Mouse (Mus musculus) T-helper 1 cell (primary cell): ENCODE data around the gene Gm45717.
"Not testable (repeated sequence)": the region's sequence is repeated elsewhere in the genome, so short reads cannot be mapped to it uniquely, and the experiment has no call there.

ENCODE experiments used
- in situ Hi-C: fragments of 300-600 bp; cut with MboI, MseI; formaldehyde crosslinking; loops from one replicate; pipeline ENCODE4 v1.15.1; 2025; ENCODE audit warnings: high pct_unique_total_duplicates

Gene Gm45717

DNA sequence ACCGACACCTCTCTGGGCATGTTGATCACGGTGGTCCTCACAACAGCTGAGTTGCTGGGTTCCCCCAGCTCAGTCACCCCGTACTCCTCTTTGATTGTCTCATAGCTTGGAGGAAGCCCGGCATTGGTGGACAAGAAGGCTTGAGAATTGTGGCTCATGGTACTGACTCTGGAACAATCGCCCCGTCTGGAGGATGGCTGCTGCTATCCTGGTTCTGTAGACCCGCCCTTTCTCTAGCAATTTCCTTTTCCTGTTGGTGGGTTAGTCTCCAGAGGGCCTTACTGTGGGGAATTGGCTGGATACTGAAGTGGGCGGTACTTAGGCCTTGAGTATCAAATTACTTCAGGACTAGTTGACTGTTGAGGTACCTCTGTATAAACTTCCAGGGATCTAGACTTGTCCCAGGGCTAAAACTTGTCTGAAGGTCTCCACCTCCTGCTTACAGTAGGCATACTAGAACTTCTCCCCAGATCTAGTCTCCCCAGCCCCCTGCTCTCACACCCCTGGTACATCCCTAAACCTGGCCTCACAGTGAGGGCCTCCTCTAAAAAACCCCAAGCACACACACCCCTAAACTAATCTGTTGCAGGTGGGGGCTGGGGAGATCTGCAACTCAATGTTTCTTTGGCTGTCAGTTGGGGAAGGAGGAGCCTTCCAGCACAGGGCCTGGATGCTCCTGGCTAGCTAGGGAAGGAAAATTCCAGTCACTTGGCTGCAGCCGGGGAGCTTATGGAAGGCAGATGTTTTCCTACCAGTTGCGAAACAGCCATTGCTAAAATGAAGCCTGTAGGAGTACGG is at the start of gene Gm45717, which contains the start of gene Ifitm2:
TSS of gene Gm45717 (minus strand) at position 180 of the 798 bp plus-strand sequence.
TSS of gene Ifitm2 (minus strand) at position 230 of the 798 bp plus-strand sequence.
- in situ Hi-C loops, result loop anchor here (5.0 kb wide), 1 partner anchor 91 kb away; no protein-coding TSS in a partner anchor

DNA sequence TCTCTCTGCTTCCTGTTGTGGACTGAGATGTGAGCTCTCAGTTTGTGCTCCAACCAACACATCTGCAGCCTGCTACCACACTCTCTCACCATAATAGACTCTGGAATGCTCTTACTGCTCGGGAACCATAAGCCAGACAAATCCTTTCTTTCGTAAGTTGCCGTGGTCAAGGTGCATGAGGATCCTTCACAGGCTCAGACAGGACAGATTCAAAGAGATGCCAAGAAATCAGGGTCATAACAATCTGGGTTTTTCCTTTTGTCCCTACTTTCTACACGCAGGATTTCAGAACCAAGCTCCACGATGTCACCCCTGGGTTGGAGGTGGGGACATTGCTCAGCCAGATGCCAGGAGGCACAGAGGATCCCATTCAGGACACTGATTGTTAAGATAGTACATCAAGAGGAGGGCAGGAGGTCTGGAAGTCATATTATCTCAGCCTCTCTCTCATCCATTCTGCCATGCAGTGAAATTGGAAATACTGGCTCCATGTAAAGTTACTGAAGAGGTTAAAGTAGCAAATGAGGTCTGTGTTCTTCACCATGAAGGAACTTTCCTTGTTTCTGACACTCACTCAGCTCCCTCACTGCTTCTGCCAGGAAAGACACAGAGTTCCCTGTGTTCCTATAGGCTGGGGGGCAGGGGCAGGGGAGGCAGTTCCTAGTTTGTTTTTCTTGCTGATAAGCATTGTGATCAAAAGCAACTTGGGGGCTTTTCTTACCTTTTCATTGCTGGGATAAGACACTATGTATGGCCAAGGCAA is 47.7 kb upstream of the Gm45717 start:
- in situ Hi-C loops, result no loop called here

DNA sequence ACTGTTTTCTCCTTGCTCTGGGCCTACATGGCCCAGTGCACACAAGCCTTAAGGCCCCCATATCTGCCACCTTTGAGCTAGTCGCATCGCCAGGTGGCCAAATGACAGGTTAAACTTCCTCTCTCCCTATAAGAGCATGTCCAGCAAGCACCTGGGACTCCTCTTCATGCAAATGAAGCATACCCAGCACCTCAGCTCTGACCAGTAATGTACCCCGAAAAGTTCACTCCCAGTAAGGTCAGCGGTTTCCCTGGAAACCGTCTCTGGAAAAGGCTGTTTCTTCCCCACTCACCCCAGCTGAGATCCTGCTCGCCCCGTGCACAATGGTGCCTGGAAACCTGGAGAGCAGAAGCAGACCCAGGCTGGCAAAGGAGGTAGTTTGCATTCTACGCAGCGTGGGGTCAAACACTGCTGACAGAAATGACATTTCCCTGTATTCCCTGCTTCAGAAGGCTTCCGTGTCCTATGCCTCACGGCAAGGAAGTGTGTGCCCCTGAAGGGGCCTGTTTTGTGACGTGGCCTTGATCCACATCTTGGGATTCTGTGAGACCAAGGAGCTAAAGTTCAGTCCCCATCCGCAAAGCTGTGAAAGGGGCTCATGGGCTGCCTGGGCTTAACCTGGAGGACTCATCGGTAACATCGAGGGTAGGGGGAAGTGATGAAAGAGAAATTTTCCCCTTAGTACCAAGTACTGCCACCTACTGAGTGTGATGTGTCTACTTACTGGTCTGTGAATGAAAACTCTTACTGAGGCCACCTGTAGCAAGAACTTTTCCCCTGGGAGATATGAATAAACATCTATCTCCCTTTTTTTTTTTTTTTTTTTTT is 45.4 kb upstream of the Gm45717 start:
- in situ Hi-C loops, result no loop called here

- in situ Hi-C loops, result no loop called here
Observed at GRCm38 (mm10) chr7:140998853-140999700, 43.3 kb upstream of the Gm45717 start.

DNA sequence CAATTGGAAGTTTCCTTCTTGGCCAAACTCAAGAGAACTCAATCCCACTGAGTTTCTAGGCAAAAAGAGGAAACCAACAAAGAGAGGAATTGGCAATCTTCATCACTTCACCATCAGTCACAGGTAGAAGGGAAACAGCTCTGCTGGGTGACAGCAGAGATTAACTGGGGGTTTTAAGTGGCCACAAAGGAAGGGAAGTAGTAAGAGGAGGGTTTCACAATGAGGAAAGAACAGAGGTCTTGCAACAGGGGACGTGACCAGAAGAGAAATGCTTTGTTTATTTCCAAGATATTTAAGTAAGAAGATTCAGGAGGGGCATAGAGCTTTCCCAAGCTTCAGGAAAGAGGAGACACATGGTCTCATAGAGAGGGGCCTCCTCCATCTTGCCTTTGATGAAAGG is 42.1 kb upstream of the Gm45717 start:
- in situ Hi-C loops, result no loop called here

DNA sequence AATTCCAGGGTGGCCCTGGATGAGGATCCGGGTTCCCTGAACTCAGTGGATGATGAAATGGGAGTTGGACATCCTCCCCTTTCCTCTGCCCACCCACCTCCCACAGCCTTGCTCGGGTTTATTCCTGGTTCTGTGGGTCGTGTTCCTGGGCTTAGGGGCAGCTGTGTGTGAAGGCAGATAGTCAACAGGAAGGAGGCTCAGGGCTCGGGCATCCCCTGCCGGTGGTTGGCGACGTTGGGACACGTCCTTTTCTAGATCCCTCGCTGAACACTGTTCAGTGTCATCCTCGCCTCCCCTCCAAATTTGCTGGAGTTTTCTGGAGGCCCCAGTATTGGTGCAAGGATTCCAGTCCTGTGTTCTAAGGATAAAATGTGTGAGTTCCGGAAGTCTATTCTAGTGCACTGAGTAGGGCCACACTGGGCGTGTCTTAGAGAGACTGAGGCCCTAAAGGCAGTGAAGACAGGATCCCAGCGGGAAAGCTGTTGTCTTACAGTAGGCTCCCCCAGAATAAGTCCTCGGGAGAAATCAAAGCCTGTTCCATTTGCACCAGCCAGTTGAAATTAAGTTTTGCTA is 35.5 kb upstream of the Gm45717 start:
- in situ Hi-C loops, result no loop called here

DNA sequence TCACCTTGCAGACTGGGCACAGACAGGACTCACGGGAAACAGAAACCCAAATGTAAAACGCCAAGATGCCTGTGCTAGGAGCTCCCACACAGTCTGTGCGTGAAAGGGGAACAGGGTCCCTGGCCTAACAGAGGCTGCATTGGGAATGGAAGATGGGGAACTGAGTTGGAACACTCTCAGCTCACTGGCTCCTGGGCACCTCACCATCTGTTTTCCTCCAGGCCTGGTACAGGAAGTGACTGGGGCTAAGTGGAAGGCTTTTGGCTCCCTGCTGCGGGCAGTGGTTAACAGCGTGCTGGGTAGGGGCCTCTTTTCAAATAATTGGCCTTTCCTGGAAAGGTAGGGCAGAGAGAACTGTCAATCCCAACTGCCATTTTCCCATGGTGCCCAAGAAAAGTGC is 34.9 kb upstream of the Gm45717 start:
- in situ Hi-C loops, result no loop called here

GRCm38 (mm10) chr7:140990185-140990584 is 34.4 kb upstream of the Gm45717 start:
- in situ Hi-C loops, result no loop called here

- in situ Hi-C loops, result no loop called here
Observed at GRCm38 (mm10) chr7:140989022-140989421, 33.3 kb upstream of the Gm45717 start.

- in situ Hi-C loops, result no loop called here
Observed at GRCm38 (mm10) chr7:140987182-140988138, 31.7 kb upstream of the Gm45717 start.

- in situ Hi-C loops, result no loop called here
Observed at GRCm38 (mm10) chr7:140982971-140983370, 27.2 kb upstream of the Gm45717 start.

- in situ Hi-C loops, result no loop called here
Observed at GRCm38 (mm10) chr7:140981704-140982103, 26.0 kb upstream of the Gm45717 start.

DNA sequence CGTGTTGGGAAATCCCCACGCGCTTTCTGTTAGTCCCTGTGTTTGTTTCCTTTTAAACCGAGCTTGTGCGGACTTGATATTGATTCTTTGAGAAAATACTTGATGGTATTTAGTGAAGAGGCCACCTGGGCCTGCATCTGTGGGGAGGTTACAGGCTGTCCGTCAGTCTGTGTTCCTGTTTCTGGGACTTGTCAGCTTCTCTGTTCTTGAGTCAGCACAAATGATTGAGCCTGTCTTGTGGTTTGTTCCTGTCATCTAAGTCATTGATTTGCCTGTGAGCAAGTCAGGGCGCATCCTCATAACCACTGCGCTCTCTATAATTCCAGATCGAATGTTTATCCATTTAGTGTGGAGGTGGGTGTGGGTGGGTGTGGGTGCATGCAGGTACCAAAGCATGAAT is 21.0 kb upstream of the Gm45717 start:
- in situ Hi-C loops, result not testable (repeated sequence)

DNA sequence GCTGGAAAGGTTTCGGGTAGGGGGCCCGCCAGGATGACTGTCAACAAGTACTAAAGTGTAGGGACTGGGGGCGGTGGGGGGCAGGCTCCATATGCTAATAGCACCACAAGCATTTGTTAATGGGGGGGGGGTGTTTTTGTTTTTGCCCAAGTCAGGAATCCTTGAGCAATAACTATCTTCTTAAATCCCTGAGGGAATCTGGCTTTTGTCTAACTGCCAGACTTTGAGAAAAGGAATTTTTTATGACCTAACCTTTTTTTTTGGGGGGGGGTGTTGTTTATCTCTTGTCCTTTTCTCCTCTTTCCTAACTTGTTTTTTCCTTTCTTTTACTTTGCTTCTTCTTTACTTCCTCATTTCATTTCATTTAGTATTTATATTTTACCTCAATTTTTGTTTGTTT is 19.7 kb upstream of the Gm45717 start:
- in situ Hi-C loops, result no loop called here

DNA sequence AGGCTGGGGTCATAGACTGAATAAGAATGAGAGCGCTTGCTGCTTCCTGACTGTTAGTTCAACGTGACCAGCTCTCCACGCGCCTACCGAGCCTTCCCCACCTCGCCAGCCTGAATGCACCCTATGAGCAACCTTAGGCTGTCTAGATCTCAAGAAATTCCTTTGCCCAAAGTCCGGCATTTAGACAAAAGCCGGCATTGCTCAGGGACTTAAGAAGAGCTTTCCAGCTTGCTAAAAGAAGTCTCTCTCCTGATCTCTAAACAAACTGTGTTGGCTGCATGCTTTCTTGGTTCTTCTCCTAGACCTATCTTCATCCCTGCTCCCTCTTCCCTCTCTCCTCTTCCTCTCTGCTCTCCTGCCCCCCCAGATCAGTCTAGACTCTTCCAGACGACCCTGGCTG is 19.2 kb upstream of the Gm45717 start:
- in situ Hi-C loops, result no loop called here

DNA sequence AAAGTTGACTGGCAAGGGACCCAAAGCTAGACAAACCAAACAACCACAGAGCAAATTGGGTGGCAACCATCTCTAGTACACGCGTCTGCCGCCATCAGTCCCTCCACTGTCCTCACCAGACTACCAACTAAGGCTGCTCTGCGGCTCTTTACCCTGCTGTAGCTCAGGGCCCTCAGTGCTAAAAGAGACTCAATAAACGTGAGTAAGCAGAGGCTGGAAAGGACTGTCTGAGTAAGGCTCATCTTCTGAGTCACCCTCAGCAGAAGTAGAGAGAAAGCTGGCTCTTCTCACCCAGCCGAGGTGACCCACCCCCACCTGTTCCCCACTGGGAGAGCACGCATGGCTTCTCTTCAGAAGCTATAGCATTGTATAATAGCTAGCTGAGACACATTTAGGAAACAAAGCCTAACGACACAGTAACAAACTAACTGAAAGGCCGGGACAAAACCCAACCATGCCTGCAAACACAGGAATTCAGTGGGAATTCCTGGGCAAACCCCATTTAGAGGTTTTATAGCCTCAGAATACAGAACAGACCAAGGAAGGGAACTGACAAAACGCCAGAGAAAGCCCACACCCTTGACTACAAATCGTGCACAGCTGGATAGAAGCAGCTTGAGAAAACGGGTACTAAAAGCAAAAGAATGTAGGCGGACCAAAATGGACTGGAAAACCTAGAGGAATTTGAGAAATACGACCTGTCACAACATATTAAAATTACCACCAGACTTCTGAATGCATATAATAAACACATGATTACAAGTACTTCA is 17.8 kb upstream of the Gm45717 start:
- in situ Hi-C loops, result no loop called here

GRCm38 (mm10) chr7:140971479-140972171 is 15.9 kb upstream of the Gm45717 start:
- in situ Hi-C loops, result no loop called here

GRCm38 (mm10) chr7:140970931-140971330 is 15.2 kb upstream of the Gm45717 start:
- in situ Hi-C loops, result no loop called here
